Mouse (Mus musculus): ENCODE results near the gene Rfx3. TPM values are rescaled to one million over a fixed set of nuclear protein-coding genes. Genes with fewer than 3 reads are reported as not detected.

Rfx3 gene
- polyA plus RNA-seq, 1 experiment from 2014 or later: 12.6 TPM

- 79% methylated on average over 2 of the region's 2 CpGs for WGBS
- Histone ChIP-seq H3K27me3 (ENCODE audit: control insufficient read depth, insufficient read depth, low read depth, low read length) (no peaks in the 10 kb centered on the region), H3K9ac (ENCODE audit: low read length) (no peak overlapping the region), H3K27ac (ENCODE audit: low read length) (no peak overlapping the region), H3K4me1 (replicated peaks; ENCODE audit: control insufficient read depth, insufficient read depth, low read length) (no peaks in the 10 kb centered on the region), H3K4me2 (ENCODE audit: low read depth, low read length) (no peak overlapping the region), H3K36me3 (ENCODE audit: control insufficient read depth, insufficient read depth, low read length) (no peaks in the 10 kb centered on the region), H3K9me3 (ENCODE audit: control insufficient read depth, low read length) (no peaks in the 10 kb centered on the region), H3K4me3 (ENCODE audit: low read length) (no peak overlapping the region)
- no peak for ATAC-seq (ENCODE audit: low read depth)
Measured at GRCm38 (mm10) chr19:27877429-27877828, 133.5 kb downstream of the Rfx3 start.

GRCm38 (mm10) chr19:27870794-27871193 lies 140.2 kb downstream of the Rfx3 start:
- H3K4me3 ChIP-seq (ENCODE audit: low read length): no peak overlapping the region
- no peak overlapping the region for H3K9ac ChIP-seq (ENCODE audit: low read length)
- H3K27ac ChIP-seq (ENCODE audit: low read length): no peak overlapping the region
- WGBS: 80% methylated on average over 3 of the region's 3 CpGs
- no peaks in the 10 kb centered on the region for H3K36me3 ChIP-seq (ENCODE audit: control insufficient read depth, insufficient read depth, low read length)
- no peaks in the 10 kb centered on the region for H3K27me3 ChIP-seq (ENCODE audit: control insufficient read depth, insufficient read depth, low read depth, low read length)
- no peak overlapping the region for H3K4me2 ChIP-seq (ENCODE audit: low read depth, low read length)
- ATAC-seq (ENCODE audit: low read depth): no peak
- H3K4me1 ChIP-seq (replicated peaks; ENCODE audit: control insufficient read depth, insufficient read depth, low read length): no peaks in the 10 kb centered on the region
- no peaks in the 10 kb centered on the region for H3K9me3 ChIP-seq (ENCODE audit: control insufficient read depth, low read length)

GRCm38 (mm10) chr19:27859641-27860040 lies 151.3 kb downstream of the Rfx3 start:
- Histone ChIP-seq H3K4me1 (replicated peaks; ENCODE audit: control insufficient read depth, insufficient read depth, low read length) (no peaks in the 10 kb centered on the region), H3K9me3 (ENCODE audit: control insufficient read depth, low read length) (no peaks in the 10 kb centered on the region), H3K27me3 (ENCODE audit: control insufficient read depth, insufficient read depth, low read depth, low read length) (no peaks in the 10 kb centered on the region), H3K27ac (ENCODE audit: low read length) (no peak overlapping the region), H3K9ac (ENCODE audit: low read length) (no peak overlapping the region), H3K4me3 (ENCODE audit: low read length) (no peak overlapping the region), H3K36me3 (ENCODE audit: control insufficient read depth, insufficient read depth, low read length) (no peaks in the 10 kb centered on the region), H3K4me2 (ENCODE audit: low read depth, low read length) (no peak overlapping the region)
- no peak for ATAC-seq (ENCODE audit: low read depth)

DNA sequence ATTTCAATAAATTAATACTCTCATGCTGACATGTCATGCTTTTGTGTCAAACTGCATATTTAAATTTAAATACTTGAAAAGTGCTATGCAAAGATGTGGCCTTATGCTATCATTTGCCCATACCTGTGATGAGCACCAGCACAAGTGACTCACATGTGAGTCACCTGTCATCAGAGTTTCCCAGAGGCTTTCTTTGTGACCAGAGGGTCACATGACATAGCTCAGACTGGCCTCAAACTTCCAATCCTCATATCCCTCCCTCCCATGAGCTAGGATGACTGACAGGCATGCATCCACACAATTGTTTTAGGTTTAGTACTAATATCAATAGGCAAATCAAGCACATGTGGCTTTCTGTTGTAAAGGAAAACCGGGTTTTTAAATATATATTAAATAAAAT lies 162.0 kb downstream of the Rfx3 start:
- 94% methylated on average over 1 of the region's 1 CpGs for WGBS
- H3K36me3 ChIP-seq (ENCODE audit: control insufficient read depth, insufficient read depth, low read length): 0 out of 2 replicates have a peak, but pooled peaks cover 2% of the 10 kb centered on the region
- no peaks in the 10 kb centered on the region for H3K27me3 ChIP-seq (ENCODE audit: control insufficient read depth, insufficient read depth, low read depth, low read length)
- no peak overlapping the region for H3K4me2 ChIP-seq (ENCODE audit: low read depth, low read length)
- H3K4me1 ChIP-seq (replicated peaks; ENCODE audit: control insufficient read depth, insufficient read depth, low read length): no peaks in the 10 kb centered on the region
- H3K4me3 ChIP-seq (ENCODE audit: low read length): no peak overlapping the region
- H3K9ac ChIP-seq (ENCODE audit: low read length): no peak overlapping the region
- no peak for ATAC-seq (ENCODE audit: low read depth)
- no peak overlapping the region for H3K27ac ChIP-seq (ENCODE audit: low read length)
- H3K9me3 ChIP-seq (ENCODE audit: control insufficient read depth, low read length): no peaks in the 10 kb centered on the region

DNA sequence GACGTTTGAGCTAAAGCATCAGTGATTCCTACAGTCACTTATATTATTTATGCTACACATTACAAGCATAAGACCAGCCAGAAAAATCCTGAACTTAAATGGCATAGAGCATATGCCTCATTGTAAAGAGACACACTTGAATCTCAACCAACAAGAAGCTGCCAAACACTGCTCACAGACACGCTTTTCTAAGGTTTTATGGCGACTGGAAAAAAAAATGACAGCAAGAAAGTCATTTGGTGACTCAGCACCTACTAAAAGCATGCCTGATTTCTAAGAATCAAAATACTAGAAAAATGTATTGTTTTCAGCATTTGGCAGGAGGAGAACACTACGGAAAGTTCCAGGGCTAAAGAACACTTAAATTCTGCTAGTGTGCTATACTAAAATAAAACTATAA lies 163.9 kb downstream of the Rfx3 start:
- Histone ChIP-seq H3K27ac (ENCODE audit: low read length) (no peak overlapping the region), H3K9ac (ENCODE audit: low read length) (no peak overlapping the region), H3K4me2 (ENCODE audit: low read depth, low read length) (no peak overlapping the region), H3K4me1 (replicated peaks; ENCODE audit: control insufficient read depth, insufficient read depth, low read length) (no peaks in the 10 kb centered on the region), H3K27me3 (ENCODE audit: control insufficient read depth, insufficient read depth, low read depth, low read length) (no peaks in the 10 kb centered on the region), H3K36me3 (ENCODE audit: control insufficient read depth, insufficient read depth, low read length) (0 out of 2 replicates have a peak, but pooled peaks cover 2% of the 10 kb centered on the region), H3K4me3 (ENCODE audit: low read length) (no peak overlapping the region), H3K9me3 (ENCODE audit: control insufficient read depth, low read length) (no peaks in the 10 kb centered on the region)
- 69% methylated on average over 4 of the region's 4 CpGs for WGBS
- ATAC-seq (ENCODE audit: low read depth): no peak

DNA sequence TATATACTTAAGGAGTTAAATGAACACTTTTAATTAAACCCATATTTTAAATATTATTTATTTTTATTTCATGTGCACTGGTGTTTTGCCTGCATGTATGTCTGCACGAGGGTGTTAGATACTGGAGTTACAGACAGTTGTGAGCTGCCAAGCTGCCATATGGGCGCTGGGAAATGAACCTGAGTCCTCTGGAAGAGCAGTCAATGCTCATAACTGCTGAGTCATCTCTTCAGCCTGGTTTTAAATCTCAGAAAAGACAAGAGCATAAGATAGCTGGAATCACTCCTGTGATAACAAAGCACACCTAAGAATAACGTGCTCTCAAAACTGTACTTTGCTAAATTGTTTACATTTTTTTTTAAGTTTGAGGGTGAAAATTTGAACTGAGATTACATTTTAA lies 172.3 kb downstream of the Rfx3 start:
- Histone ChIP-seq H3K4me2 (ENCODE audit: low read depth, low read length) (no peak overlapping the region), H3K9ac (ENCODE audit: low read length) (no peak overlapping the region), H3K27ac (ENCODE audit: low read length) (no peak overlapping the region), H3K4me3 (ENCODE audit: low read length) (no peak overlapping the region), H3K36me3 (ENCODE audit: control insufficient read depth, insufficient read depth, low read length) (no peaks in the 10 kb centered on the region), H3K4me1 (replicated peaks; ENCODE audit: control insufficient read depth, insufficient read depth, low read length) (no peaks in the 10 kb centered on the region), H3K9me3 (ENCODE audit: control insufficient read depth, low read length) (no peaks in the 10 kb centered on the region), H3K27me3 (ENCODE audit: control insufficient read depth, insufficient read depth, low read depth, low read length) (no peaks in the 10 kb centered on the region)
- WGBS: 55% methylated on average over 3 of the region's 3 CpGs
- no peak for ATAC-seq (ENCODE audit: low read depth)

DNA sequence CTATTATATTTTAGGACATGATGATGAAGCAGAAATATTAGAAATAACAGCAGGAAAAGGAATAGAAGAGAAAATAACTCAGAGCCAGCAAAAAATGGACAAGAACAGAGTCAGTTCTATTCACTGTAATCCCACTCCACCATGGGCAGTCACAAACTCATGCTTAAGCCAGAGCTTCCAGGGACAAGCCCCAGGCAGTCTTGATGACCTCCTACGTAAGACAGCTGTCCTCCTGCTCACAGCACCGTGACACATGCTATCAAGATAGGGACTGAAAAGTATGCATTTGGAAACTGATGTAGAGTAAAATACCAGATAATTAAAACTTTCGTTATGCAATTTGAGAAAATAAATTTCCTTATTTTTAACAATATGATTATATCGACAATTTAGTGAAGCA lies 172.9 kb downstream of the Rfx3 start:
- H3K9me3 ChIP-seq (ENCODE audit: control insufficient read depth, low read length): no peaks in the 10 kb centered on the region
- no peaks in the 10 kb centered on the region for H3K36me3 ChIP-seq (ENCODE audit: control insufficient read depth, insufficient read depth, low read length)
- no peak overlapping the region for H3K4me3 ChIP-seq (ENCODE audit: low read length)
- H3K27ac ChIP-seq (ENCODE audit: low read length): no peak overlapping the region
- no peaks in the 10 kb centered on the region for H3K4me1 ChIP-seq (replicated peaks; ENCODE audit: control insufficient read depth, insufficient read depth, low read length)
- H3K9ac ChIP-seq (ENCODE audit: low read length): no peak overlapping the region
- no peak overlapping the region for H3K4me2 ChIP-seq (ENCODE audit: low read depth, low read length)
- no peaks in the 10 kb centered on the region for H3K27me3 ChIP-seq (ENCODE audit: control insufficient read depth, insufficient read depth, low read depth, low read length)
- WGBS: 69% methylated on average over 4 of the region's 4 CpGs
- no peak for ATAC-seq (ENCODE audit: low read depth)

- H3K9me3 ChIP-seq (ENCODE audit: control insufficient read depth, low read length): no peaks in the 10 kb centered on the region
- H3K4me3 ChIP-seq (ENCODE audit: low read length): no peak overlapping the region
- H3K36me3 ChIP-seq (ENCODE audit: control insufficient read depth, insufficient read depth, low read length): no peaks in the 10 kb centered on the region
- WGBS: 63% methylated on average over 1 of the region's 1 CpGs
- H3K27ac ChIP-seq (ENCODE audit: low read length): no peak overlapping the region
- H3K4me1 ChIP-seq (replicated peaks; ENCODE audit: control insufficient read depth, insufficient read depth, low read length): no peaks in the 10 kb centered on the region
- H3K4me2 ChIP-seq (ENCODE audit: low read depth, low read length): no peak overlapping the region
- no peaks in the 10 kb centered on the region for H3K27me3 ChIP-seq (ENCODE audit: control insufficient read depth, insufficient read depth, low read depth, low read length)
- no peak overlapping the region for H3K9ac ChIP-seq (ENCODE audit: low read length)
- ATAC-seq (ENCODE audit: low read depth): no peak
Measured at GRCm38 (mm10) chr19:27832448-27832847, 178.5 kb downstream of the Rfx3 start.

DNA sequence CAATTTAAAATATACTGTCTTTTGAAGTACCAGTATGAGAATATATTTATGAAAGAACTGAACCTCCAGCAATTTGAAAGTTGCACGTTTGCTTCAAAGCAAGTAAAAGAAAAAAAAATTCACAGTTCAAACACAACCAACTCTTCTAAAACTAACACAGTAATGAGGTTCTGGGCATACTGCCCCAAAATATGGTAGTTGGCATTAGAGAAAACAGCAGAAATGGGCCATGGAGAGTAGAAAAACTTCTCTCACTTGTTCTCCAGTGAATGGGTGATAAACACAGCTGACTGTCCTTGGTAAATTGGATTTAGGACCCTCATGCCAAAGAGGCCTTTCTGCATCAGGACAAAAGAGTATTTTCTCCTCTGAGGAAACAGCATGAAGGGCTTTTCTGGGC lies 182.7 kb downstream of the Rfx3 start:
- WGBS: 57% methylated on average over 1 of the region's 1 CpGs
- H3K4me1 ChIP-seq (replicated peaks; ENCODE audit: control insufficient read depth, insufficient read depth, low read length): no peaks in the 10 kb centered on the region
- no peak overlapping the region for H3K4me2 ChIP-seq (ENCODE audit: low read depth, low read length)
- no peak overlapping the region for H3K4me3 ChIP-seq (ENCODE audit: low read length)
- no peak overlapping the region for H3K27ac ChIP-seq (ENCODE audit: low read length)
- H3K36me3 ChIP-seq (ENCODE audit: control insufficient read depth, insufficient read depth, low read length): no peaks in the 10 kb centered on the region
- H3K9me3 ChIP-seq (ENCODE audit: control insufficient read depth, low read length): no peaks in the 10 kb centered on the region
- H3K27me3 ChIP-seq (ENCODE audit: control insufficient read depth, insufficient read depth, low read depth, low read length): no peaks in the 10 kb centered on the region
- no peak overlapping the region for H3K9ac ChIP-seq (ENCODE audit: low read length)
- no peak for ATAC-seq (ENCODE audit: low read depth)

GRCm38 (mm10) chr19:27817661-27818060 lies 193.3 kb downstream of the Rfx3 start:
- no peak overlapping the region for H3K4me2 ChIP-seq (ENCODE audit: low read depth, low read length)
- no peak overlapping the region for H3K27ac ChIP-seq (ENCODE audit: low read length)
- H3K9me3 ChIP-seq (ENCODE audit: control insufficient read depth, low read length): no peaks in the 10 kb centered on the region; the same call in 1 of the 2 replicates
- peaks cover 8% of the 10 kb centered on the region for H3K36me3 ChIP-seq (ENCODE audit: control insufficient read depth, insufficient read depth, low read length)
- no peak overlapping the region for H3K4me3 ChIP-seq (ENCODE audit: low read length)
- no peaks in the 10 kb centered on the region for H3K27me3 ChIP-seq (ENCODE audit: control insufficient read depth, insufficient read depth, low read depth, low read length)
- no peak for ATAC-seq (ENCODE audit: low read depth)
- H3K4me1 ChIP-seq (replicated peaks; ENCODE audit: control insufficient read depth, insufficient read depth, low read length): no peaks in the 10 kb centered on the region
- H3K9ac ChIP-seq (ENCODE audit: low read length): no peak overlapping the region
